Mouse (Mus musculus): ENCODE results near the gene Exosc8. TPM values are rescaled to one million over a fixed set of nuclear protein-coding genes. Genes with fewer than 3 reads are reported as not detected.
"Not testable (repeated sequence)": the region's sequence is repeated elsewhere in the genome, so short reads cannot be mapped to it uniquely, and the experiment has no call there.

The Exosc8 gene
- total RNA-seq (2014; fragmentation: Nextera tagmentation) (145 and 200 TPM in 2 replicates), total RNA-seq (2017) (243 and 250 TPM in 2 replicates)

GRCm38 (mm10) chr3:54735247-54736046, at the start of gene Exosc8, which contains the start of gene Alg5:
Gene Exosc8 (minus strand): TSS chr3:54735393.
Gene Alg5 (plus strand): TSS chr3:54735539.
- peak; percentile 75 for ATAC-seq (replicated peaks; ENCODE audit: poor library complexity, severe bottlenecking)

GRCm38 (mm10) chr3:54775989-54776631, 40.9 kb upstream of the Exosc8 start:
- ATAC-seq (replicated peaks; ENCODE audit: poor library complexity, severe bottlenecking), result no peak

- ATAC-seq (replicated peaks; ENCODE audit: poor library complexity, severe bottlenecking), result no peak
Observed at GRCm38 (mm10) chr3:54773613-54774012, 38.4 kb upstream of the Exosc8 start.

GRCm38 (mm10) chr3:54769349-54770275, 34.4 kb upstream of the Exosc8 start:
- ATAC-seq (replicated peaks; ENCODE audit: poor library complexity, severe bottlenecking), result no peak

GRCm38 (mm10) chr3:54768592-54768991, 33.4 kb upstream of the Exosc8 start:
- ATAC-seq (replicated peaks; ENCODE audit: poor library complexity, severe bottlenecking), result no peak

- ATAC-seq (replicated peaks; ENCODE audit: poor library complexity, severe bottlenecking), result no peak
Observed at GRCm38 (mm10) chr3:54766811-54767210, 31.6 kb upstream of the Exosc8 start.

GRCm38 (mm10) chr3:54766034-54766433, 30.8 kb upstream of the Exosc8 start:
- no peak for ATAC-seq (replicated peaks; ENCODE audit: poor library complexity, severe bottlenecking)

GRCm38 (mm10) chr3:54765521-54765920, 30.3 kb upstream of the Exosc8 start:
- ATAC-seq (replicated peaks; ENCODE audit: poor library complexity, severe bottlenecking), result not testable (repeated sequence)

GRCm38 (mm10) chr3:54764418-54764817, 29.2 kb upstream of the Exosc8 start:
- ATAC-seq (replicated peaks; ENCODE audit: poor library complexity, severe bottlenecking), result no peak

- no peak for ATAC-seq (replicated peaks; ENCODE audit: poor library complexity, severe bottlenecking)
Observed at GRCm38 (mm10) chr3:54761258-54761657, 26.1 kb upstream of the Exosc8 start.

GRCm38 (mm10) chr3:54760321-54761115, 25.3 kb upstream of the Exosc8 start:
- ATAC-seq (replicated peaks; ENCODE audit: poor library complexity, severe bottlenecking), result no peak

- ATAC-seq (replicated peaks; ENCODE audit: poor library complexity, severe bottlenecking), result no peak
Observed at GRCm38 (mm10) chr3:54759211-54759610, 24.0 kb upstream of the Exosc8 start.

- no peak for ATAC-seq (replicated peaks; ENCODE audit: poor library complexity, severe bottlenecking)
Observed at GRCm38 (mm10) chr3:54757446-54757845, 22.3 kb upstream of the Exosc8 start.

GRCm38 (mm10) chr3:54756058-54756457, 20.9 kb upstream of the Exosc8 start:
- ATAC-seq (replicated peaks; ENCODE audit: poor library complexity, severe bottlenecking), result no peak; the same call in 1 of the 2 replicates

- ATAC-seq (replicated peaks; ENCODE audit: poor library complexity, severe bottlenecking), result peak; percentile 31
Observed at GRCm38 (mm10) chr3:54755145-54756041, 20.2 kb upstream of the Exosc8 start, which contains the start of gene Smad9. Gene Smad9 (plus strand): TSS chr3:54755582.

GRCm38 (mm10) chr3:54753411-54753810, 18.2 kb upstream of the Exosc8 start:
- no peak for ATAC-seq (replicated peaks; ENCODE audit: poor library complexity, severe bottlenecking)

GRCm38 (mm10) chr3:54745799-54746198, 10.6 kb upstream of the Exosc8 start:
- ATAC-seq (replicated peaks; ENCODE audit: poor library complexity, severe bottlenecking), result peak; percentile 79

- ATAC-seq (replicated peaks; ENCODE audit: poor library complexity, severe bottlenecking), result no peak
Observed at GRCm38 (mm10) chr3:54741965-54742364, 6.8 kb upstream of the Exosc8 start.

- ATAC-seq (replicated peaks; ENCODE audit: poor library complexity, severe bottlenecking), result no peak
Observed at GRCm38 (mm10) chr3:54737317-54737716, 2.1 kb upstream of the Exosc8 start.

Data from granulocyte monocyte progenitor cell, adult 5-6 weeks (primary cell).